Mouse (Mus musculus): ENCODE measurements around the gene Hoxa5.

DNA sequence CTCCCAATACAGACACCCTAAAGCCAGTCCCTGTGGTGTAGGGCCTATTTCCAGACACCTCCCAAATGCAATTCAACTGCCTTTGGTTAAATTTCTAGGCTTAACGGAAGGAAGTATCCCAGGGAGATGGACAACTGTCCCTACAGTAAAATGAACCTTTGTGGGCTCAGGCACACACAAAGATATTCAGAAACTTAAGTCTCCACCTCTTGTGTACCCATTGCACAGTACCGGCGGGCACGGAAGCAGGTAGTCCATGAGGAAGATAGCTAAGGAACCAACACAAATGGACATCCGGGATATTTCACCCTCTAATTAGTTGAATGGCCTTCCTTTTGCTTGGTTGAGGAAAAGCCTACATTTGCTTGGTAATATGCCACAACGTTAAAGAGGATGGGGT is 28.0 kb downstream of the Hoxa5 start:
- TF ChIP-seq POLR2A (IDR thresholded peaks at IDR 0.05; ENCODE audit: insufficient read depth, low read depth, low read length) (no peak), CTCF (IDR thresholded peaks at IDR 0.05) (no peak)
